Mouse (Mus musculus): ENCODE data around the gene Dysf. TPM values are rescaled to one million over a fixed set of nuclear protein-coding genes. Genes with fewer than 3 reads are reported as not detected.
A peak's percentile ranks its signal among the peaks of the same experiment; 100 is the strongest.
"Not testable (repeated sequence)": the region's sequence is repeated elsewhere in the genome, so short reads cannot be mapped to it uniquely, and the experiment has no call there.

Gene Dysf
- 10 to 100 TPM; 92.7 to 95.6 TPM for total RNA-seq (2021)
- long read RNA-seq, experiment 1, full-length matches to known transcripts = 11 of 60 reads
- long read RNA-seq, experiment 1, partial matches to known transcripts = 23 of 60 reads
- long read RNA-seq, experiment 1, other reads (novel, unspliced or antisense) = 26 of 60 reads
- long read RNA-seq, experiment 2, full-length matches to known transcripts = 23 of 69 reads
- long read RNA-seq, experiment 2, partial matches to known transcripts = 16 of 69 reads
- long read RNA-seq, experiment 2, other reads (novel, unspliced or antisense) = 30 of 69 reads

DNA sequence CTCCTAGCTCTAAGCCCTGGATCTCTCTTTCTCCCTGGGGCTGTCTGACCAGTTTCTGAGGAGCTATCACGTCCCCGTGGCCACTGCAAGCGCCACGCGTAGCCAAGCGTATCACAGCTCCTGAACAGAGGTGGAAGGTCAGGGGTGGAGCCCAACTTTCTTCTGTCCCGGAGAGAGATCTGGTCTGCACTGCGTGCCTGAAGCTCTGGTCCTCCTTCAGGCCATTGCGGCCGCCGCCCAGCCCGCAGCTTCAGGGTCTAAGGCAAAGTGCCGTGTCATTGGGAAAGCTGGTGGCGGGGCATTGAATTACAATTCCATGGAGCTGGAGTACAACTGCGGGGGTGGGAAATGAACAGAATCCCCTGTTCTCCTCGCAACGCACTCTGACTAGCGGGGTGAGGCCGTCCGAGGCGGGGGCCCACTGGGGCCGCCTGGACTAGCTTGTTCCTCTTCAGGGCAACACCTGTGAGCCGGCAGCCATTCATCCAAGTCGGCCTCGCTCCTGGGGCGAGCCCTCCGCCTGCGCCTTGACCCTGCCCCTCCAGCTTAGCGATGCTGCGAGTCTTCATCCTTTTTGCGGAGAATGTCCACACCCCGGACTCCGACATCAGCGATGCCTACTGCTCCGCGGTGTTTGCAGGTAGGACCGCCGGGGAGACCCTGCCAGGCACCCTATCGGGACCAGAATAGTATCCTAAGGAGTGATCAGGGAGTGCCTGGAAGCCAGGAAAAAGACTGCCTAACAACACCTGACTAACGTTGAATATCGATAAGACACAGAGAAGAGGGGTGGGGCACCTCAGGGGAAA is at the start of gene Dysf:
Gene Dysf (plus strand): TSS at position 228 of the 809 bp plus-strand sequence.
- intact Hi-C loops (cut with DNase I; ENCODE audit: low total_unique reads) = no loop called here

DNA sequence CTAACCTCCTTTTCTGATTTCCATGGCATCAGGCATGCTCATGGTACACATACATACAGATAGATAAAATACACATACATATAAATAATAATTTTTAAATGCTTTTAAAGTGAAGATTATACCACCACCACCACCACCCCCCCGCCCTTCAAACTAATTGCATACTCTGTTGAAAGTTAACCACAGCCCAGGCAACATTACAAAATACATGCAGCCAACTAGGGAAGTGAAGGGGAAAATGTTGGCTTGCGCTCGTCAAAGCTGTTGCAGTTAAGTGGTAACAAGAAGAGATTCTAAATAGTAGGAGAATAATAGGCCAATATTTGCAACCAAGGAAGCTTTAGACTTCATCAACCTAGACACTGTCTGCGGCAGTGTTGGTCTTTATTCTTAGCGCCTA is 20.7 kb upstream of the Dysf start:
- no peak for DNase-seq
- intact Hi-C loops (cut with DNase I; ENCODE audit: low total_unique reads) = no loop called here

More for the DNA sequence above, at the start of gene Dysf:
- peak; percentile 56 for DNase-seq

DNA sequence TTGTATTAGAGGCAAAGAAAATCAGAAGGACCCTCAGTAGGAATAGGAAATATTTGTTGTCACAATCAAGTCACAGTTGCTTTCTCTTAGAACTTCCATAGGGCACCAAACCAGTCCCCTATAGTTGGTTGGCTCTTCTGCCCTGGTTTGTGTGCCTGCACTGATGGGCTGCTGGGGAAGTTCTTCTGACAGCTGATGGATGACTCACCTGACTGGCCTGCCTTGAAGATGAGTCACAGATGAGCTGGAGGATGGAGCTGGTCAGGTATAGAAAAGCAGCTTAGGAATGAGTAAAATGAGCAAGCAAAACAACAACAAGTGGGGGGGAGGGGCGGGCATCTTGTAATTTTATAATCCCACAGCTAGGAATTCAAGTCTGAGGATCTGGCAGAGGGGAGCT is 5.7 kb upstream of the Dysf start:
- DNase-seq = no peak
- intact Hi-C loops (cut with DNase I; ENCODE audit: low total_unique reads) = no loop called here

DNA sequence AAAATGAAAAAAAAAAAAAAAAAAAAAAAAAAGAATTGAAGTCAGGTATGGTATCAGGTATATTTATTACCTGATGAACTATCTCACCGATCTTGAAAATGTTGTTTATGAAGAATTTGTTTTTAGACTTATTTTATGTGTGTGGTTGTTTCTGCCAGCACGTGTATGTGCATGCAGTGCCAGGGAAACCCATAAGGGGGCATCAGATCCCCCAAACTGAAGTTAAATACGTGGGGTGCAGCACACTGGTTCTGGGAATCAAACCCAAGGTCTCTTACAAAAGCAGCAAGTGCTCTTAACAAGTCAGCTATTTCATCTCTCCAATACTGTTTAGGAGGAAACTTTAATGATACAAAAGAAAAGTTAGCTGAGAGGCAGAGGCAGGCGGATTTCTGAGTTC is 4.1 kb upstream of the Dysf start:
- DNase-seq = no peak
- intact Hi-C loops (cut with DNase I; ENCODE audit: low total_unique reads) = no loop called here

DNA sequence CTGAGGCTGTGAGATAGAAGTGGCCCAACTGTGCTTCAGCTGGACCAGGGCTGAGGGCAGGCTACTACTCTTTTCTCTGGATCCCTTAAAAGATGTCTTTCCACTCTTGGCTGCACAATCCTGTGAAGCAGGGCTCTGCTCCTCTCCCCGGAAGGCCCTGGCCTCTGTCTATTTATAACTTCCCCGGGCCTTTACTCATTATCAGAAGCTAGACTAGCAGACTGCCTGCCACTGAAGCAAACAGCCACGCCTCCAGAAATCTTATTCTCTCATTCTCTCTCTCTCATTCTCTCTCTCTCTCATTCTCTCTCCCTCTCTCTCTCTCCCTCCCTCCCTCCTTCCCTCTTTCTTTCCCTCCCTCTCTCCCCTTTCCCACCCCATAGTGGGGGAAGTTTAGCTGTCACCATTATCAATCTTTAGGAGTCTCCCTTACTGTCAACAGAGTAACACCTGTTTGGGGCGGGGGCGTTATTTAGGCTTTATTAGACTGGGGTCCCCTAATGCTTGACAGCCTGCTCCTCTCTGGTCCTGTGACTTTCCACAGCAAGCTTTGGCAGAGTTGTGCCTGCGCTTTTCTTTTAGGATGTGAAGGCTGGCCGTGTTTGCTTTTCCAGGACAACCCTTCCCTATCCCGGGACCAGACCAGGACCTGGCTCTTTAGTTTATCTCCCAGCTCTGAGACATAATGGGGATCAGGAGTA is 932 bp downstream of the Dysf start:
- intact Hi-C loops (cut with DNase I; ENCODE audit: low total_unique reads) = no loop called here
- DNase-seq = no peak

DNA sequence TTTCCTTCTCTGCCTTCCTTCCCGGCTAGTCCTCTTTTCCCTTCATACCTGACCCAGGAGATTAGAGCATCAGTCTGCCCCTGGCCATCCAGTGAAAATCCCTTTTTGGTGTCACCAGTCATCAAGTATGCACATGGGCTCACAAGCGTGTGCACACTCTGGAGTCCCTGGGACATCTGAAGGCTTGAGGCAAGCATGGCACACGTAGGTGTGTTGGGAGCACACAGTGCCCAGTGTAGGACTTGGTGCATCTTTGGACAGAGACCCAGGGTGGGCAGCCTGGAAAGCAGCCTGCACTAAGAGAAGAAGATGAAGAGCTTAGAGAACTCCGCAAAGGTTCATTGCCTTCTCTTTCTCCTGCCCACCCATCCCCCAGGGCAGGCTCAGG is 1.5 kb downstream of the Dysf start:
- no peak for DNase-seq
- intact Hi-C loops (cut with DNase I; ENCODE audit: low total_unique reads) = no loop called here

DNA sequence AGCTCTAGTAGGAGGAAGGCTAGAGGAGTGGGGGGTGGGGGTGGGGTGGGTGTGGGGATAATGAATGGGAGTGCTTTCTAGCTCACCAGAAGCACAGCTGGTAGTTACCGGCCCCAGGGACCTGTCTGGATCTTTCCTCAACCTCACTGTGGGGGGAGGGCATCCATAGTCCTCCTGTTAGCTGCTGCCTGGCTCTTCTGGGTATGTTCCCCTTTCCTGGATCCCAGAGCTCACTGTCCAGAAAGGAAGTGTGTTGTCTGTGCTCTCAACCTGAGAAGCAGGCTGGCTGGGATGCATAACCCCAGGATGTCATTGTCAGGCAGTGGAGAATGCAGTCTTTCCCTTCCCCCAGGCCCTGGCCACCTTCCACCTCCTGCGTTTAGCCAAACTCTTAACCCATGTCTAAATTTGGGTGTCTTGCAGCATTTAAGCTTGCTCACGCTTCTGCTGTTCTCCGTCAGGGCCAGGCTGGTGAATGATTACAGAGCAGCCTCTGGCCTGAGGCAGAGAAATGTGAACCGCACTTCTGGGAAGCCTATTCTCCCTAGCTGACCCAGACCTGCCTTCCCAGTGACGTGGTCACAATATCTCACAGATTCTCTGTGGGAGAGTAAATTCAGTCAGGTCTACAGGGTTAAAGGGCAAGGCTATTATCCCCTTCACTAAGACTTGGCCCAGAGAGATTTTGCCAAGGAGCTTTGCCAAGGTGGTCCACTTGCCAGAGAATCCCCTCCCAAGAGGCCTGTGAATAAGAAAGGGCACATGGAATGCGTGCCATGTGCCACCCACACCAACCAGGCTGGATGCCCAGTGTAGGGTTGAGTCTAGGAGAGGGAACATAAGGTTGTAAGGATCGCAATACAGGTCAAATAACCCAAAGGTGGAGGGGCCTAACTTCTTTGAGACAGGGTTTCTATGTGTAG is 2.2 kb downstream of the Dysf start:
- DNase-seq = peak; percentile 59
- intact Hi-C loops (cut with DNase I; ENCODE audit: low total_unique reads) = no loop called here

DNA sequence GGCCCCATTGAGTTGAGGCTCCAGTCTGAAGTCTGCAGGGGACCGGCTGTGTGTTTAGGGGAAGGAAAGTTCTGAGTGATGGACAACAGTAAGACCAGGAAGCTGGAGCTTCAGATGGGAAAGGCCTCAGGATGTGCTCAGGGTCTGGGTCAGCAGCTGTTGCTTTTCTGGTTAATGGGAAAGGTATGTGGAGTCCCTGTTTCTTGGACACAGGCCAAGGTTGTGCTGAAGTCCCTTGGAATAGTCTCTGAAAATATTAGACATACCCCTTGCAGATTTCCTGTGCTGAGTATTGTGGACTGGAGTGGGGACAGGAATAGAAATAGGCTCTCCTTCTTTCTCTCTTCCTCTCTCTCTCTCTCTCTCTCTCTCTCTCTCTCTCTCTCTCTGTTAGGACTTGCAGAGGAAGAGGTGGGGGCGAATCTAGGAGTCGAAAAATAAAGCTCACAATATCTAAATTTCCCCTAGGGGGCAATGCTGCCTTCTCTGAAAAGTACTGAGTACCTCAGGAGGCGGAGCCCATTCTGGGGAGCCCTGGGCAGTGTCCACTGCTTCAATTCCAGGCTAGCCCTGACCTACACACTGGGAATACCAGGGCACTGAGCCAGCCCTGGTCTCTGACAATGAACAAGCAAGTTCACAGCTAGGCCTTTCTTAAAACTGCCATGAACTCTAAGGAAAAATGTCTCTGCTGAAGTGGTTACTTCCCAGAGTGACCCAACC is 6.7 kb downstream of the Dysf start:
- peak; percentile 63 for DNase-seq
- intact Hi-C loops (cut with DNase I; ENCODE audit: low total_unique reads) = not testable (repeated sequence)

DNA sequence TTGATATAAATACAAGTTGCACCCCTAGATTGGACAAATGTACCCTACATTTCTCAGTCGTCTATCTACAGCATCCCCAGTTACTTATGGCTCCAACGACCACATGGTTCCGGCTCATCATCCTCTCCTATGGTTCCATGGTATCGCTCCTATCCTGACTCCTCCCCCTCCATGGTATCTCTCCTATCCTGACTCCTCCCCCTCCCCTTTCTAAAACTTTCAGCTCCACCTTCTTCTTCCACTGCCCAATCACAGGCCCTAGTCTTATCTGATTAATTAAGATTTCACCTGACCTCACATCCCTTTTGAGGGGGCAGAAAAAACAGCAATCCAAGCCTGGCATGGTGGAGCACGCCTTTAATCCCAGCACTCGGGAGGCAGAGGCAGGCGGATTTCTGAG is 8.5 kb downstream of the Dysf start:
- intact Hi-C loops (cut with DNase I; ENCODE audit: low total_unique reads) = no loop called here
- no peak for DNase-seq

DNA sequence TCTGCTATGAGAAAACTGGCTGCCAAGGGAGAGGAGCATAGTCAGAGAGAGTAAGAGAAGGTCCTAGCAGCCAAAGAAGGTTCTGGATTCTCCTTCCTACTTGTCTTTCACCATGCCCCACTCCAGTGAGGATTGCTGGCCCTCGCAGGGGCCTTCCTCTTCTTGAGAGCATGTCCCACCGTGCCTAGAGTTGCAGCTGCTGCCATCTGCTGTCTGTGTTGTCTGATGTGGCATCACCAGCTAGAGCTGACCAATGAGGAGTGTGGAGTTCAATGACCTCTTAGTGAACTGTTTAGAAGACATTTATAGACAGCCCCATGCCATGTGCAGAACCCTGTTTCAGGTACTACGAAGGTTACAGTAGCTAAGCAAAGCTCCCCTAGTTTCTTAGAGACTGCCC is 9.0 kb downstream of the Dysf start:
- intact Hi-C loops (cut with DNase I; ENCODE audit: low total_unique reads) = no loop called here
- no peak for DNase-seq

DNA sequence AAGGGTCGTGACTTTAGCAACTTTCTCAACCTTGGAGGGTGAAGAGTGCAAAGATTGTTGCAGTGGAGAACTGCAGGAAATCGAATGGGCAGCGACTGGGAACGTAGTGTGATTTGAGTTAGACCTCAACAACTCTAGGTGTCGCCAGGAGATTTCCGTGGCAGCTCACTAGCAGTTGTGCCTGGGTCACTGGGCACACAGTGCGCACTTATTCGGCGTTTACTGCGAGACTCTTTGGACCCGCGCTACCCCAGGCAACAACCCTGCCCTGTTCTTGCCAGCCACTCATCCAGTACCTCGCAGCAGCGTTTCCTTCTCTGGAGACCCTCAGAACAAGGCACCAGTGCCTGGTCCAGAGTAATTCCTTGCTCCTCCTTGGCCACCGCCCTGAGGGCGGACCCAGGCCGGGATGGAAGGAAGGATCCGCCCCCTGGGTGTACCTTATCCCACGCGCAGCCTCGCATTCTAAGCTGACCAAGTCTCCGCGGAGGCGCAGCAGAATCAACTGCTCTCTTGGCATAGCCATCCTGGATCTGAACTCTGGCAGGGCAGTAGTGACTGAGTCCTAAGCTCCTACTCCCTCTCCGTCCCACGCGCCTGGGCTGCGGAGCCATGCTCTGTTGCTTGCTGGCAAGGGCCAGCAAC is 10.6 kb downstream of the Dysf start:
- peak; percentile 68 for DNase-seq
- intact Hi-C loops (cut with DNase I; ENCODE audit: low total_unique reads) = no loop called here

DNA sequence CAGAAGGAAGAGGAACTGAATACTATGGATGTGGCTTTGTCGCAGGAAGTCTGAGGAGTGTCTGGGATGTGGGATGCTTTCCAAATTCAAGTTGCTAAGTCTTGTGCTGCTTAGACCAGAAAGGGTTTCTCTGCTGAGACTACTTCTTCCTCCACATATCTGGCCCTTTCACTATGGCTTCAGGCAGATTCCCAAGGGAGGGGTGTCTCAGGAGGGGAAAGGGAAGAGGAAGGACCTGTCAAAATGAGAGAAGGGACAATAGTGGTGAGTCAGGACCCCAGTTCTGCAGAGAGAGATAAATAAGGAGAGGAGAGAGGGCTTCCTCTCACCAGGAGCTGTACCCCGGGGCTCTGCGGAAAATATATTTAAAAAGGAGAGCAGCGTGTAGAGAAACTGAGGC is 11.6 kb downstream of the Dysf start:
- no peak for DNase-seq
- intact Hi-C loops (cut with DNase I; ENCODE audit: low total_unique reads) = no loop called here

DNA sequence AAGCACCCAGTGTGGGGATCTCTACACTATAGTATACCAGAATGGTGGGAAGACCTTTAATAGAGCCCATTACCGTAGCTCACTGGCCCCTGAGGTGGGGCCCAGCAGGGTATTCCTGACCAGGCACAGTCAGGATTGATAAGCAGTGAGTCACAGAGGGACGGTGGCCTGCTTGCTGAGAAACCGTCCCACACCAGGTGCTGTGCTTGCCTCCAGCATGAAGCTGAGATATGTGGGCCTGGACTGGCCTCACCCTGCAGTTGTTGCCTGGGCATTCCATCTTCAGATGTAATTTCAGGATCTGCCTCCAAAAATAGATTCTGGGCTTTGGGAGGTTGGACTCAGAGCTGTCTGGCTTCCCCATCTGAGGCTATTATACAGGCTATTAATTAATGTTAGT is 13.6 kb downstream of the Dysf start:
- intact Hi-C loops (cut with DNase I; ENCODE audit: low total_unique reads) = no loop called here
- peak; percentile 63 for DNase-seq

DNA sequence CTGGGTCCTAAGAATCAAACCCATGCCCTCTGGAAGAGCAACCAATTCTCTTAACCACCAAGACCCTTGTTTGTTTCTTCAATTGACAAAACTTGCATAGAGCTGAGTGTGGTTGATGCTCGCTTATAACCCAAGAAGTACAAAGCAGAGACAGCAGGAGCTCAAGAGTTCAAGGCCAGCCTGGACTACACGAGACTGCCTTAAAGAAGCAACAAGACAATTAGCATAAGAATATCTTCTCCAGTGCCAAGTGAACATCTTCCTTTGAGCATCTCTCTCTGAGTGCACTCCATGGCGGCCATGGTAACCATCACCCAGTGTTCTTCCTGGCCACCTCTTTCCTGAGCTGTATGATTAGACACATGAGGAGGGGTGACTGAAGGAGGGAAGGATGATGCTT is 17.2 kb downstream of the Dysf start:
- intact Hi-C loops (cut with DNase I; ENCODE audit: low total_unique reads) = no loop called here

DNA sequence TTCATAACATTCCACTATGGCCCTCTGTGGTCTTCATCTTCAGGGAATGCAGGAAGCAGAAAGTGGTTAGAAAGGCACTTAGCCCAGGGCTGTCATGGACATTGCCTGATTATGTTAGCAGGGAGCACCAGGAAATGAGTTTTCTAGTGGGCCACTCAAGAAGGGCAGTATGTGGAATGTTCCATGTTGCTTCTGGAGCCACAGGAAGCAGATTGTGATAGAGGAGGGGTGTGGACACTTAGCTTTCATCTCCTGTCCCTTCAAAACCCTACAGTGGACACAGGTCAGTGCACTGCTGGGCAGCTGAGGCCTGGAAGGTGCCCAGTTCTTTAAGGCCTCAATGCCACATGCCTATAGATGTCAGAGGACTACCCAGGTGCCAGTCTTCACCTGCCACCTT is 20.4 kb downstream of the Dysf start:
- no peak for DNase-seq
- intact Hi-C loops (cut with DNase I; ENCODE audit: low total_unique reads) = no loop called here

More for the DNA sequence above, 17.2 kb downstream of the Dysf start:
- DNase-seq = no peak

DNA sequence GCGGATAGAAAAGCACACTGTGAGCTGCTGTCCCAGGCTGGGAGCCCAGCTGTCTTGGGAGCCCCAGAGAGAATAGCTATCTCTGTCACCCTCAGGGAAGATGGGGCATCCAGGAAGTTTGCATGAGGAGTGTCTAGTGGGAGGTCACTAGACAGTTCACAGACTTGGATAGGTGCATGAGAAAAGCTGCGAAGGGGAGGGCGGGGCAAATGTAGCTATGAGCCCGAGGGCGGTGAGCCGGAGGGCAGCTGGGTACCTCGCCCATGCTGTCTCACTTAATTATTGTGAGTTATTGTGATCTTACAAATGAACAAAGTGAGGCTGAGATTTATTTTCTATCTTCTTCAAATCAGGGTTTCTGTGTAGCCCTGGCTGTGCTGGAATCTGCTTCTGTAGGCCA is 21.4 kb downstream of the Dysf start:
- no peak for DNase-seq
- intact Hi-C loops (cut with DNase I; ENCODE audit: low total_unique reads) = no loop called here

DNA sequence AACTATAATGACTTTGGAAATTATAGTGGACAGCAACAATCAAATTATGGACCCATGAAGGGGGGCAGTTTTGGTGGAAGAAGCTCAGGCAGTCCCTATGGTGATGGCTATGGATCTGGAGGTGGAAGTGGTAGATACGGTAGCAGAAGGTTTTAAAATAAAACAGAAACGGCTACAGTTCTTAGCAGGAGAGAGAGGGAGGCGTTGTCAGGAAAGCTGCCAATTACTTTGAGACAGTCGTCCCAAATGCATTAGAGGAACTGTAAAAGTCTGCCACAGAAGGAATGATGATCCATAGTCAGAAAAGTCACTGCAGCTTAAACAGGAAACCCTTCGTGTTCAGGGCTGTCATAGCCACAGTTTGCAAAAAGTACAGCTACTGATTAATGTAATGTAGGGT is 24.1 kb downstream of the Dysf start:
- intact Hi-C loops (cut with DNase I; ENCODE audit: low total_unique reads); DNase-seq: not testable (repeated sequence)

DNA sequence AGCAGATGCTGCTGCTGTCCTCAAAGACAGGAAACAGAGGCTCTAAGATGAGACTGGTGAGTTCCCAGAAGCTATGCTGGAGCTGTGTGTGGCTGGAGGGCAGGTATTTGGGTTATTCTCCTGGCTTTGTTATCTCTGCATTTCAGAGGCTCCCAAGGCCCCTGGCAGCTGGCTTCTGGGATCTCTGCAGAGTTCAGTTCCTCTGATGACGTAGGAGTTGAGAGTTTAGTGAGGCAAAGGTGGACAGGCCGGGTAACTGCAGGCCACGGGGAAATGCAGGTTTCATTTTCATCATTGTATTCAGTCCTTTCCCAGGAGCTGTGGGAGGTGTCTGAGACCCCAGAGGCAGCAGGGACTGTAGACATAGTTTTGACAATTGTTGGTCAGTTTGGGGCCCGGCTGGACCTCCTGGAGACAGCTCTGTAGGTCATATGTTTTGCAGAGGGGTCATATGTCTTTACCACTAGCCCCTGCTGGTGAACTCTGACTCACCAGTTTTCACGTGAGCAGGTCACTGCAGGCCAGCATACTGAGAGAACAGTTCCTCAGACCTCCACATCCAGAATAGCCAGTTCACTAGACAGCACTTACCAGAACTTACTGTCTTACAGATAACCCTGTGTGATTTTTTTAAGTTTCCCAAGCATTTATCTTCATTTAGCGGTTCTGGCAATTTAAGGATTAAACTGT is 35.0 kb downstream of the Dysf start:
- DNase-seq = no peak
- intact Hi-C loops (cut with DNase I; ENCODE audit: low total_unique reads) = no loop called here

Measured in gastrocnemius, postnatal 14 days (tissue).